Comparison of ENCODE assay signal across 32 mouse cellular contexts in the genomic region with DNA sequence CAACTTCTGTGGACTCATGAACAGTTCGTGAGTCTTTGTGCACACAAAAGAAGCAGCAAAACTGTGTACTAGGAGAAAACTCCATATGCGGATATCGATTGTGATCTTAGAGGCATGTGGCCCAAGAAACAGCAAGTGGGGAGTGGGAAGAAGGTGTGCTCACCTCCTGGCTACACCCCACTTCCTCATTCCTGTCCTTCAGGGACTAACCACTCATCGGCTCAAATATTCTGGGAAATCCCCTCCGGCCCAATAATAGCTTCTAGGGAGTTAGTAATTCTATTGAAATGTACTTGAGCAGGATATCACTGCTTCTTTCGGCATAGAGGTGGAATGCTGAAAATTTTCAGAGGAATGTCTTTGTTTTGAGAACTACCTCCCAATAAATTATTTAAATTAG.
DNase-seq lines count a peak whose midpoint lies in the region; ATAC-seq and TF ChIP-seq lines count a peak whose summit lies in the region.
"Had no signal": no experiment of that assay in that cellular context is flagged by ENCODE, and none has a peak within 500 bp of the region (broad histone marks: within the 10 kb centered on the region; RNA-seq: fewer than 3 reads in every experiment).

No protein-coding gene starts in this region.

- TF ChIP-seq CTCF in lung, embryonic 14.5 days (IDR thresholded peaks at IDR 0.05; ENCODE audit: low read depth) = no peak
- TF ChIP-seq CTCF in lung, adult 2 months (IDR thresholded peaks at IDR 0.05; ENCODE audit: insufficient read depth, low read length) = no peak
- no peak for TF ChIP-seq CTCF in layer of hippocampus, adult 2 months (conservative IDR thresholded peaks at IDR 0.05)

- no peak overlapping the region for H3K4me3 ChIP-seq in lung, embryonic 14.5 days (ENCODE audit: low read depth, low read length)
- no peak overlapping the region for H3K4me3 ChIP-seq in lung, adult 2 months (replicated peaks; ENCODE audit: extremely low read depth, low read depth, low read length)
- no peak overlapping the region for H3K4me3 ChIP-seq in layer of hippocampus, adult 2 months
- H3K4me3 ChIP-seq: embryonic facial prominence, embryonic 13.5 days; erythroblast, embryonic 14.5 days; forebrain, embryonic 12.5 days; hindbrain, embryonic 12.5 days; intestine, embryonic 15.5 days; left cerebral cortex, adult 2 months; limb, embryonic 12.5 days; neural tube, embryonic 12.5 days had no signal

- no peak for TF ChIP-seq POLR2A in lung, adult 2 months (IDR thresholded peaks at IDR 0.05; ENCODE audit: borderline replicate concordance, extremely low read depth, low read depth, low read length)

- H3K9ac ChIP-seq in lung, embryonic 14.5 days = no peak overlapping the region
- H3K9ac ChIP-seq: embryonic facial prominence, embryonic 13.5 days; forebrain, embryonic 12.5 days; forebrain, postnatal 0 days; hindbrain, embryonic 12.5 days; intestine, embryonic 15.5 days; limb, embryonic 12.5 days; neural tube, embryonic 12.5 days had no signal

- H3K36me3 ChIP-seq in lung, embryonic 14.5 days (ENCODE audit: insufficient read depth) = no peaks in the 10 kb centered on the region
- H3K36me3 ChIP-seq: embryonic facial prominence, embryonic 13.5 days; forebrain, embryonic 12.5 days; hindbrain, embryonic 12.5 days; intestine, embryonic 15.5 days; limb, embryonic 12.5 days; neural tube, embryonic 12.5 days had no signal

- peak; percentile 38 for DNase-seq in lung, embryonic 14.5 days
- no peak for DNase-seq in lung, adult 2 months
- DNase-seq in A20 (ENCODE audit: low read depth, low spot score) (peak; percentile 42), NIH3T3 (ENCODE audit: low read depth) (peak; percentile 51)
- peak; percentile 14 for DNase-seq in fat pad, adult 2 months (ENCODE audit: extremely low read depth, low read depth, low spot score)
- no peak for DNase-seq in layer of hippocampus, adult 2 months (ENCODE audit: low spot score in 2 of 2)
- DNase-seq in spleen, postnatal 10 days (ENCODE audit: low spot score in 2 of 2) = no peak
- DNase-seq: adrenal gland, postnatal 36 days; cerebellum, adult 18-20 months; cerebellum, postnatal 10 days; forebrain, postnatal 0 days; gastrocnemius, postnatal 14 days; heart, postnatal 36 days; kidney, adult 2 months; layer of hippocampus, adult 9-11 months; right cerebral cortex, adult 18-20 months; spleen, adult 18-20 months; thymus, adult 18-20 months; thymus, postnatal 36 days had no signal

- no peak overlapping the region for H3K27ac ChIP-seq in lung, embryonic 14.5 days (ENCODE audit: low read depth)
- no peak overlapping the region for H3K27ac ChIP-seq in layer of hippocampus, adult 2 months
- H3K27ac ChIP-seq: embryonic facial prominence, embryonic 13.5 days; forebrain, embryonic 12.5 days; hindbrain, embryonic 12.5 days; hindbrain, postnatal 0 days; intestine, embryonic 15.5 days; left cerebral cortex, adult 2 months; limb, embryonic 12.5 days; neural tube, embryonic 12.5 days; stomach, postnatal 0 days had no signal

- H3K27me3 ChIP-seq in lung, embryonic 14.5 days (ENCODE audit: insufficient read depth, low read length) = no peaks in the 10 kb centered on the region
- H3K27me3 ChIP-seq: embryonic facial prominence, embryonic 13.5 days; forebrain, embryonic 12.5 days; hindbrain, embryonic 12.5 days; intestine, embryonic 15.5 days; limb, embryonic 12.5 days; neural tube, embryonic 12.5 days had no signal

- no peak for ATAC-seq in lung, embryonic 14.5 days (ENCODE audit: insufficient read depth)
- ATAC-seq: forebrain, postnatal 0 days; hindbrain, postnatal 0 days; intestine, embryonic 15.5 days; midbrain, embryonic 16.5 days had no signal

- 0 out of 2 replicates have a peak, but pooled peaks cover 9% of the 10 kb centered on the region for H3K4me1 ChIP-seq in lung, embryonic 14.5 days (ENCODE audit: insufficient read depth)
- no peaks in the 10 kb centered on the region for H3K4me1 ChIP-seq in lung, adult 2 months (ENCODE audit: control insufficient read depth, insufficient read depth, low read length)
- H3K4me1 ChIP-seq: forebrain, embryonic 12.5 days; hindbrain, embryonic 12.5 days; neural tube, embryonic 12.5 days had no signal

- H3K4me2 ChIP-seq in lung, embryonic 14.5 days = no peak overlapping the region
- H3K4me2 ChIP-seq: embryonic facial prominence, embryonic 13.5 days; forebrain, embryonic 12.5 days; hindbrain, embryonic 12.5 days; intestine, embryonic 15.5 days; limb, embryonic 12.5 days; liver, embryonic 11.5 days; midbrain, embryonic 11.5 days; neural tube, embryonic 12.5 days had no signal

- H3K9me3 ChIP-seq in lung, embryonic 14.5 days (ENCODE audit: low read depth, low read length) = no peaks in the 10 kb centered on the region
- H3K9me3 ChIP-seq: embryonic facial prominence, embryonic 13.5 days; forebrain, embryonic 12.5 days; hindbrain, embryonic 12.5 days; intestine, embryonic 15.5 days; limb, embryonic 12.5 days; neural tube, embryonic 12.5 days had no signal

- WGBS in lung, embryonic 14.5 days = 68% methylated on average over 6 of the region's 6 CpGs
- WGBS in lung, adult 2 months = 59% methylated on average over 6 of the region's 6 CpGs

Comparison
In these comparisons a context has a peak if more than half of its experiments do, and no peak if none do; other contexts are left out.
1. DNase-seq: peak in lung, embryonic 14.5 days (single experiment), A20 (single experiment), NIH3T3 (single experiment) and fat pad, adult 2 months (single experiment); none in lung, adult 2 months (single experiment), layer of hippocampus, adult 2 months (0 of 2) and spleen, postnatal 10 days (0 of 2).